Mouse (Mus musculus): ENCODE results near the gene Mrps18a. TPM values are rescaled to one million over a fixed set of nuclear protein-coding genes. Genes with fewer than 3 reads are reported as not detected.

Gene Mrps18a
- total RNA-seq, 4 experiments from 2014 or later: 78.9 to 93.4 (median 89.2) TPM

Other genes with a start within 250 kb of the Mrps18a start
- 100 to 1,000 TPM in 3 of 4 experiments, 10 to 100 TPM in 1; 88.9 to 165 (median 110) TPM for gene Vegfa, start 78.6 kb upstream of the Mrps18a start, total RNA-seq (2022)
- gene Rsph9, start 33.2 kb downstream of the Mrps18a start, total RNA-seq (2022): under 1 TPM in 3 of 4 experiments, not detected in 1; 0.34 to 0.58 (median 0.40) TPM
- 10 to 100 TPM; 14.1 to 26.9 (median 18.9) TPM for gene Mad2l1bp, start 42.6 kb downstream of the Mrps18a start, total RNA-seq (2022)
- gene Gtpbp2, start 50.0 kb downstream of the Mrps18a start, total RNA-seq (2022): 10 to 100 TPM; 37.0 to 43.9 (median 40.3) TPM
- 10 to 100 TPM; 12.3 to 16.2 (median 14.3) TPM for gene Polh, start 91.7 kb downstream of the Mrps18a start, total RNA-seq (2022)
- 10 to 100 TPM in 2 of 4 experiments, 1 to 10 TPM in 2; 8.0 to 10.3 (median 9.6) TPM for gene Xpo5, start 91.8 kb downstream of the Mrps18a start, total RNA-seq (2022)
- gene Polr1c, start 137.1 kb downstream of the Mrps18a start, total RNA-seq (2022): 10 to 100 TPM; 12.9 to 20.4 (median 16.6) TPM
- 10 to 100 TPM; 56.2 to 75.3 (median 61.7) TPM for gene Yipf3, start 137.1 kb downstream of the Mrps18a start, total RNA-seq (2022)
- gene Lrrc73, start 142.5 kb downstream of the Mrps18a start, total RNA-seq (2022): not detected
- 10 to 100 TPM; 35.8 to 40.7 (median 37.8) TPM for gene Tjap1, start 172.0 kb downstream of the Mrps18a start, total RNA-seq (2022)
- gene Dlk2, start 186.4 kb downstream of the Mrps18a start, total RNA-seq (2022): under 1 TPM in 1 of 4 experiments, not detected in 3; 0.19 TPM
- gene Abcc10, start 217.4 kb downstream of the Mrps18a start, total RNA-seq (2022): 1 to 10 TPM; 2.0 to 4.1 (median 2.4) TPM